Mouse (Mus musculus) forebrain, embryonic 15.5 days (tissue): ENCODE measurements at regions not wholly inside any gene's neighbourhood (a gene's known extent, or its start where the extent isn't known, plus 50 kb on each side); places are given as distances from the start of the nearest gene placed in this dataset.

Source experiments
- ATAC-seq: fragments of 200-750 bp; cut with Nextera tagmentation; replicated peaks from 2 replicates; pipeline ENCODE4 v1.8.0; 2017; ENCODE audit warnings: mild to moderate bottlenecking, moderate TSS enrichment, moderate library complexity
- H3K27ac ChIP-seq: fragments of 300-500 bp; sonication (generic); replicated peaks from 2 replicates; pipeline ENCODE4 v1.5.1; 2015; ENCODE audit warnings: mild to moderate bottlenecking, inconsistent platforms
- H3K27me3 ChIP-seq: fragments of 300-500 bp; sonication (generic); 2 replicates; pipeline ENCODE4 v1.6.1; 2015; ENCODE audit warnings: inconsistent platforms
- H3K36me3 ChIP-seq: fragments of 300-500 bp; sonication (generic); 2 replicates; pipeline ENCODE4 v1.6.1; 2015; ENCODE audit warnings: mild to moderate bottlenecking, inconsistent platforms
- H3K4me1 ChIP-seq: fragments of 300-500 bp; sonication (generic); 2 replicates; pipeline ENCODE4 v1.6.1; 2015; ENCODE audit warnings: inconsistent platforms
- H3K4me2 ChIP-seq: fragments of 300-500 bp; sonication (generic); replicated peaks from 2 replicates; pipeline ENCODE4 v1.6.1; 2015; ENCODE audit warnings: mild to moderate bottlenecking, inconsistent platforms
- H3K4me3 ChIP-seq: fragments of 300-500 bp; sonication (generic); 2 replicates; pipeline ENCODE4 v1.5.1; 2015; ENCODE audit warnings: mild to moderate bottlenecking, inconsistent platforms
- H3K9ac ChIP-seq: fragments of 300-500 bp; sonication (generic); replicated peaks from 2 replicates; pipeline ENCODE4 v1.6.1; 2015; ENCODE audit warnings: mild to moderate bottlenecking, inconsistent platforms
- H3K9me3 ChIP-seq: fragments of 300-500 bp; sonication (generic); 2 replicates; pipeline ENCODE4 v1.6.1; 2016; ENCODE audit warnings: inconsistent platforms
- WGBS: fragments of 180-500 bp; shearing (Covaris S2); methylation state at CpG from one replicate; pipeline ENCODE4 v1.1.7; 2015; ENCODE audit warnings: mixed read lengths; 5-methylcytosine and 5-hydroxymethylcytosine counted together

GRCm38 (mm10) chr11:25538641-25539258 is 671.8 kb downstream of the 5730522E02Rik start:
- H3K9ac ChIP-seq = no peak overlapping the region
- ATAC-seq = peak; percentile 58
- H3K4me2 ChIP-seq = no peak overlapping the region
- H3K27ac ChIP-seq = no peak overlapping the region
- WGBS = 83% methylated on average over 3 of the region's 3 CpGs
- no peak overlapping the region for H3K4me3 ChIP-seq
- H3K36me3 ChIP-seq = no peaks in the 10 kb centered on the region
- no peaks in the 10 kb centered on the region for H3K4me1 ChIP-seq
- H3K27me3 ChIP-seq = no peaks in the 10 kb centered on the region
- no peaks in the 10 kb centered on the region for H3K9me3 ChIP-seq

DNA sequence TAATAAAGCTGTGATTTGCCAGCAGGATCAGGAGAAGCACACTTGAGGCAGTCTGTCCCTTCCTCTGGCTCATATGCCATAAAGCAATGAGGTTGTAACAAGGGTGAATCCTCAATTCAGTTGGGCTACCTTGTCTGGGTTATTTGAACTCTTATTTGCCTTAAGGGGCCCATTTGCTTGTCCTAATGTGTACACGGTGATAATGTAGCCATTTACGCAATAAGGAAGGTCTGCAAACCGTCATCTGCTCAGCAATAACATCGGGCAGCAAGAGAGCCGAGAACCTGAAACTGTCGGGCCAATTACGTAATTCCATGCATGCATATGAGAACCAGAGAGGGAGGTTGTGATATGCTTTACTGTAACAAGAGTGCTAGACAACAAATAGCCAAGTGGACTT is 674.5 kb downstream of the 5730522E02Rik start:
- ATAC-seq = no peak
- Histone ChIP-seq H3K27ac (no peak overlapping the region), H3K36me3 (no peaks in the 10 kb centered on the region), H3K9me3 (no peaks in the 10 kb centered on the region), H3K27me3 (no peaks in the 10 kb centered on the region), H3K4me3 (no peak overlapping the region), H3K4me1 (peaks cover 5% of the 10 kb centered on the region), H3K4me2 (no peak overlapping the region), H3K9ac (no peak overlapping the region)
- 93% methylated on average over 7 of the region's 7 CpGs for WGBS

- Histone ChIP-seq H3K36me3 (no peaks in the 10 kb centered on the region), H3K9ac (no peak overlapping the region)
- 67% methylated on average over 2 of the region's 2 CpGs for WGBS
These were observed 677.5 kb downstream of the 5730522E02Rik start for GRCm38 (mm10) chr11:25533081-25533480.

GRCm38 (mm10) chr11:25531668-25532398 is 678.7 kb downstream of the 5730522E02Rik start:
- Histone ChIP-seq H3K4me3 (no peak overlapping the region), H3K4me2 (no peak overlapping the region), H3K4me1 (peaks cover 5% of the 10 kb centered on the region), H3K27me3 (no peaks in the 10 kb centered on the region), H3K27ac (no peak overlapping the region), H3K9ac (no peak overlapping the region), H3K9me3 (no peaks in the 10 kb centered on the region), H3K36me3 (no peaks in the 10 kb centered on the region)
- WGBS = 53% methylated on average over 9 of the region's 9 CpGs
- ATAC-seq = no peak; the same call in 1 of the 2 replicates

More at GRCm38 (mm10) chr11:25533081-25533480, 677.5 kb downstream of the 5730522E02Rik start:
- Histone ChIP-seq H3K27me3 (no peaks in the 10 kb centered on the region), H3K4me3 (no peak overlapping the region), H3K27ac (no peak overlapping the region), H3K9me3 (no peaks in the 10 kb centered on the region), H3K4me1 (peaks cover 5% of the 10 kb centered on the region), H3K4me2 (no peak overlapping the region)
- no peak for ATAC-seq

DNA sequence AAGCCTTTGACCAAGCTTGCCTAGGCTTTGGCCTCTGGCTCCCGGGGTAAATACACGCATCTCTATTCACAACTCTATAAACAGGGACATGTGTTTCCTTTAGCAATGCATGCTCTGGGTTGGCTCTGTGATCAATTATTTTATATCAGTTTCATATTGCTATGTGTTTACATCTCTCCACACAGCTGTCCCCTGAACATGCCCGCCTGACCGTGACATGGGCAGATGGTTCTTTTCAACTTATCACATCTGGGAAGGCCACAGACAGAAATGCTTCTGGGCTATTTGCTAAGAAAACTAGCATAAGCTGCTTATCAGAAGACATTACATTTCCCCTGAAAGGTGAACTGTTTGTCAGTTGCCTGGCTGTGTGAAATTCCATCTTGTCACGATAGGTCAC is 682.5 kb downstream of the 5730522E02Rik start:
- H3K36me3 ChIP-seq = no peaks in the 10 kb centered on the region
- no peak overlapping the region for H3K4me2 ChIP-seq
- 89% methylated on average over 5 of the region's 5 CpGs for WGBS
- H3K9me3 ChIP-seq = no peaks in the 10 kb centered on the region
- no peak overlapping the region for H3K4me3 ChIP-seq
- no peak overlapping the region for H3K9ac ChIP-seq
- H3K27me3 ChIP-seq = no peaks in the 10 kb centered on the region
- no peak for ATAC-seq
- H3K4me1 ChIP-seq = peaks cover 5% of the 10 kb centered on the region
- H3K27ac ChIP-seq = no peak overlapping the region

- no peak for ATAC-seq
- H3K36me3 ChIP-seq = no peaks in the 10 kb centered on the region
- H3K9ac ChIP-seq = no peak overlapping the region
- no peak overlapping the region for H3K27ac ChIP-seq
- no peaks in the 10 kb centered on the region for H3K4me1 ChIP-seq
- H3K4me2 ChIP-seq = no peak overlapping the region
- 52% methylated on average over 2 of the region's 2 CpGs for WGBS
- H3K4me3 ChIP-seq = no peak overlapping the region
- H3K27me3 ChIP-seq = no peaks in the 10 kb centered on the region
- H3K9me3 ChIP-seq = no peaks in the 10 kb centered on the region
These were observed 691.7 kb downstream of the 5730522E02Rik start for GRCm38 (mm10) chr11:25518903-25519302.

DNA sequence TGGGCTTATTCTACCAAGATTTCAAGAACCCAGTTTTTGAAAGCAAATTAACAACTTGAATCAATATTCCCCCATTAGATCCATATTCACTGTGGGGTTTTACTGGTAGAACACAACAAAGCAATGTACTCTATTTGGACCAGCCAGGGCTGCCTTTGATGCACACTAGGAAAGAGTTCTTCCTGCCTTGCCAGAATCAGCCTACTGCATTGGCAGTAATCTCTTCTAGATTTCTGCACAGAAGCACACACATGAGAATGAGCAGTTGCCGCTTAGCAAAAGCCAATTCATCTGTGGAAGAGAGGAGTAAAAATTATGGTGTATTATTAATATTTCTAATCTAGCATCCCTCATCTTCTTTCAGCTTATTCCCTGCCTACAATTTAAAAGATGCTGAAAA is 692.4 kb downstream of the 5730522E02Rik start:
- H3K27me3 ChIP-seq = no peaks in the 10 kb centered on the region
- no peak overlapping the region for H3K27ac ChIP-seq
- ATAC-seq = no peak
- WGBS = 64% methylated on average over 1 of the region's 1 CpGs
- H3K4me1 ChIP-seq = no peaks in the 10 kb centered on the region
- no peak overlapping the region for H3K4me3 ChIP-seq
- H3K4me2 ChIP-seq = no peak overlapping the region
- no peak overlapping the region for H3K9ac ChIP-seq
- H3K36me3 ChIP-seq = no peaks in the 10 kb centered on the region
- no peaks in the 10 kb centered on the region for H3K9me3 ChIP-seq

GRCm38 (mm10) chr11:25505500-25505899 is 705.1 kb downstream of the 5730522E02Rik start:
- 95% methylated on average over 3 of the region's 3 CpGs for WGBS
- no peak overlapping the region for H3K4me2 ChIP-seq
- H3K4me3 ChIP-seq = no peak overlapping the region
- ATAC-seq = no peak
- H3K4me1 ChIP-seq = no peaks in the 10 kb centered on the region
- no peaks in the 10 kb centered on the region for H3K9me3 ChIP-seq
- no peak overlapping the region for H3K9ac ChIP-seq
- no peaks in the 10 kb centered on the region for H3K27me3 ChIP-seq
- no peak overlapping the region for H3K27ac ChIP-seq
- no peaks in the 10 kb centered on the region for H3K36me3 ChIP-seq

DNA sequence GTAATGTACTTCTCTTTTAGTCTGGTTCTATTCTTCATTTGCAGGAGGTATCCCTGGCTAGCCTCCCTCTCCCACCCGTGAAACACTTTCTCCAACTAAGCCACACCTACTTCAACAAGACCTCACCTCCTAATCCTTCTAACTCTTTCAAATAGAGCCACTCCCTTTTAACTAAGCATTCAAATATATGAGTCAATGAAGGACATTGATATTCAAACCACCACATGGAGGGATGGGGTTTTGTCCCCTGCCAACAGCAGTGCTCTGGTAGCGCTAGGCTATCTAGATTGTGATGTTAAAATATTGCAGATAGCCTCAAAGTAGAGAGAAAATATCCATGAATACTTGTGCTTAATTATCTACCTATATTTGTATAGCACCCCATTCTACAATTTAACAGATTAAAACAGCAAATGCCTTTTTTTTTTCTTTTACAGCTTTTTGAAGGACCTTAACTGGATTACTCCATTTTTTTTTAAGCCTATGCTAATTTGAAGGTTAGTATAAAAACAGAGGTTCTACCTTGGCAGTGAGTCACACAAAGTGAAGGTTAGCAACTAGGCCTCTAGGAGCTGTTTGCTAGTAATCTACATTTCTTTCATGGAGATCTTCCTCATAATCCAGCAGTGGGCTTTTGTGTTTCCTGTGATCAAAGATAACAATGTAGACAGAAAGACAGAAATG is 736.7 kb downstream of the 5730522E02Rik start:
- H3K4me2 ChIP-seq = no peak overlapping the region
- WGBS = 51% methylated on average over 2 of the region's 2 CpGs
- no peak for ATAC-seq
- H3K27ac ChIP-seq = no peak overlapping the region
- no peaks in the 10 kb centered on the region for H3K9me3 ChIP-seq
- H3K9ac ChIP-seq = no peak overlapping the region
- no peaks in the 10 kb centered on the region for H3K36me3 ChIP-seq
- H3K27me3 ChIP-seq = no peaks in the 10 kb centered on the region
- H3K4me3 ChIP-seq = no peak overlapping the region
- no peaks in the 10 kb centered on the region for H3K4me1 ChIP-seq

GRCm38 (mm10) chr11:25469819-25470218 is 740.7 kb downstream of the 5730522E02Rik start:
- Histone ChIP-seq H3K4me2 (no peak overlapping the region), H3K27ac (no peak overlapping the region), H3K9ac (no peak overlapping the region), H3K9me3 (no peaks in the 10 kb centered on the region), H3K4me3 (no peak overlapping the region), H3K36me3 (no peaks in the 10 kb centered on the region), H3K4me1 (no peaks in the 10 kb centered on the region), H3K27me3 (no peaks in the 10 kb centered on the region)
- no peak for ATAC-seq
- 64% methylated on average over 6 of the region's 6 CpGs for WGBS

DNA sequence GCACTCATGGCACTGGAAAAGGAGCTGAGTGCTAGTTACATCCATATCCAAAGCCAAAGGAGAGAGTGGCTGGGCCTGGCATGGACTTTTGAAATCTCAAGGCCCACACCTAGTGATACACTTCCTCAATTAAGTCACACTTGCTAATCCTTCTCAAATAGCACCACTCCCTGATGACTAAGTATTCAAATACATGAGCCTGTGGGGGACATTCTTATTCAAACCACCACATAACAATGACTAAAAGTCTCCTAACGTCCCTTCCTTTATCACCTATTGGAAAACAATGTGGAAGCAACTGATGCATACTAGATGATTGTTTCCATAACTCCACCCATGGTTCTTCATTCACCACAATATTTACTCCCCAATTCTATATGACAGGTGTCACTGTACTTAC is 773.4 kb downstream of the 5730522E02Rik start:
- ATAC-seq = no peak
- no peaks in the 10 kb centered on the region for H3K4me1 ChIP-seq
- H3K27me3 ChIP-seq = no peaks in the 10 kb centered on the region
- no peaks in the 10 kb centered on the region for H3K9me3 ChIP-seq
- no peak overlapping the region for H3K9ac ChIP-seq
- 64% methylated on average over 1 of the region's 1 CpGs for WGBS
- no peaks in the 10 kb centered on the region for H3K36me3 ChIP-seq
- no peak overlapping the region for H3K4me3 ChIP-seq
- no peak overlapping the region for H3K4me2 ChIP-seq
- no peak overlapping the region for H3K27ac ChIP-seq

DNA sequence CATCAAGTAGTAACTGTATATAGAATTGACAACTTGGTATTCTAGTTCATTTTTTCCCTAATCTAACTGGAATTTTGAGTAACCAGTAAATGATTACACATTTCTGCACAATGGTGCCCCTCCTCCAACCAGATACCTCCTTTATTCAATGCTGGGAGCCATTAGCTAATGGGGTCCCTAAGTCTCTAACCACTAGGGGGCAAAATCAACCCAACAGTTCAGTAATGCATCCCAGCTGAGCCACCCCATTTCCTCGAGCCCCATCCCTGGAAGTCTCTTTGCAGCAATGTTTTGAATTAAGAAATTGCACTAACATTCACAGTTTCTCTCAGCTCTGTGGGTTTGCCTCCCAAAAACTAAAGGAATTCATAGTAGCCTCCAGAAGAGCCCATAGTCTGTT is 774.9 kb downstream of the 5730522E02Rik start:
- WGBS = 36% methylated on average over 1 of the region's 1 CpGs
- Histone ChIP-seq H3K27me3 (no peaks in the 10 kb centered on the region), H3K4me3 (no peak overlapping the region), H3K27ac (no peak overlapping the region), H3K36me3 (no peaks in the 10 kb centered on the region), H3K9me3 (no peaks in the 10 kb centered on the region), H3K9ac (no peak overlapping the region), H3K4me1 (no peaks in the 10 kb centered on the region), H3K4me2 (no peak overlapping the region)
- ATAC-seq = no peak
